Mouse (Mus musculus): ENCODE measurements at regions not wholly inside any gene's neighbourhood (a gene's known extent, or its start where the extent isn't known, plus 50 kb on each side); places are given as distances from the start of the nearest gene placed in this dataset.

- DNase-seq, result no peak
Observed at GRCm38 (mm10) chr13:32536241-32536640, 197.7 kb upstream of the Gmds start.

- no peak for DNase-seq
Observed at GRCm38 (mm10) chr13:32535602-32536001, 197.1 kb upstream of the Gmds start.

GRCm38 (mm10) chr13:32530926-32531512 is 192.5 kb upstream of the Gmds start:
- DNase-seq, result no peak

- peak; percentile 53 for DNase-seq
Observed at GRCm38 (mm10) chr13:32518611-32519344, 180.2 kb upstream of the Gmds start.

- DNase-seq, result peak; percentile 28
Observed at GRCm38 (mm10) chr13:32517514-32517913, 179.0 kb upstream of the Gmds start.

- DNase-seq, result no peak
Observed at GRCm38 (mm10) chr13:32509231-32510023, 170.9 kb upstream of the Gmds start.

GRCm38 (mm10) chr13:32508447-32508846 is 169.9 kb upstream of the Gmds start:
- DNase-seq, result no peak

GRCm38 (mm10) chr13:32507825-32508224 is 169.3 kb upstream of the Gmds start:
- DNase-seq, result no peak

- DNase-seq, result peak; percentile 63
Observed at GRCm38 (mm10) chr13:32498205-32498790, 159.8 kb upstream of the Gmds start.

- no peak for DNase-seq
Observed at GRCm38 (mm10) chr13:32496263-32496662, 157.7 kb upstream of the Gmds start.

- DNase-seq, result peak; percentile 58
Observed at GRCm38 (mm10) chr13:32495063-32495462, 156.5 kb upstream of the Gmds start.

- peak; percentile 56 for DNase-seq
Observed at GRCm38 (mm10) chr13:32493806-32494205, 155.3 kb upstream of the Gmds start.

GRCm38 (mm10) chr13:32493309-32493708 is 154.8 kb upstream of the Gmds start:
- peak; percentile 83 for DNase-seq

GRCm38 (mm10) chr13:32492566-32492965 is 154.0 kb upstream of the Gmds start:
- no peak for DNase-seq

GRCm38 (mm10) chr13:32481444-32482058 is 143.0 kb upstream of the Gmds start:
- no peak for DNase-seq

- DNase-seq, result no peak
Observed at GRCm38 (mm10) chr13:32480029-32480428, 141.5 kb upstream of the Gmds start.

GRCm38 (mm10) chr13:32479118-32479818 is 140.7 kb upstream of the Gmds start:
- DNase-seq, result peak; percentile 43

GRCm38 (mm10) chr13:32465787-32466186 is 127.2 kb upstream of the Gmds start:
- no peak for DNase-seq

- no peak for DNase-seq
Observed at GRCm38 (mm10) chr13:32465041-32465682, 126.6 kb upstream of the Gmds start.

- no peak for DNase-seq
Observed at GRCm38 (mm10) chr13:32454419-32455146, 116.0 kb upstream of the Gmds start.

Data from kidney, postnatal 10 days (tissue).